Mouse (Mus musculus) bone marrow macrophage, adult 2 months (primary cell): Measurements from ENCODE around the gene Vdr.

ENCODE experiments used
- CTCF ChIP-seq: IDR thresholded peaks from 2 replicates; pipeline ENCODE4 v1.5.1; 2012; ENCODE audit warnings: low read depth, mild to moderate bottlenecking, low read length, moderate library complexity
- POLR2A ChIP-seq: IDR thresholded peaks from 2 replicates; pipeline ENCODE4 v1.6.1; 2012; ENCODE audit warnings: mild to moderate bottlenecking, low read depth, low read length, borderline replicate concordance

DNA sequence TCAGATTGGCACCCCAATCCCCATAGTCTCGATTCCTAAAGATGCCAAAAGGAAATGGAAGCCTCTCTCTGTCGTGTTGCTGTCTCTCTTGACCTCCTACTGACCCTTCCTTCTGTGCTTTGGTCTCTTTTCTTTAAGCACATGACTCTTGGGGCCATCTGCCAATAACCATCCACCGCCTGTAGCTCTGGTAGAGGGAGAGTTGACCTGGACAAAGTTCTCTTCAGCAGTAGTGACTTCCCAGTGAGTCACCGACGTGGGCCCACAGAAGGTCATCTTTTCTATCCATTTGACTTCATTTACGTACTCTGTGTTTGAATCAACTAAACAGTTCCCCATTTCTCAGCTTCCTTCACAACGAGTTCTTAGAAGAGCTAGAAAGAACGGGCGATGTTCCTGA lies 30.0 kb downstream of the Vdr start:
- no peak for TF ChIP-seq CTCF
- no peak for TF ChIP-seq POLR2A
